15 mouse cellular contexts compared by ENCODE assay signal in the genomic region with DNA sequence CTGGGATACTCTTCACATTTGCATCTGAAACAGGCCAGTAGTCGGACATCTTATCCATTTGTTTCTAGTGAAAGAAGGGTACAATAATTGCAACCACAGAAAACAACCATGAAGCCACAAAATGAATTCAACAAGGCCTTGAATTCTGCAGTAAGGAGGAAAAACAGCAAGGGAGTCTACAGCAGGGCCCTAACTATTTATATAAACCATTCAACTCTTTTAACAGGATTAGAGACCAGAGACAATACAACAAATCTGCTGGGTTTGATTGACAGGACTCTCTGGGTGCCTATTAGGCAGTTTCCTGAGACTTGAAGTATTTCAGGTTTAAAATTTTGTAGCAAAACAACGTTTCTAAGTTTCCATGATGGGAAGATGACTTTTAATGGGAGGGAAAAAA.
"Had no signal": no experiment of that assay in that cellular context is flagged by ENCODE, and none has a peak within 500 bp of the region (broad histone marks: within the 10 kb centered on the region; RNA-seq: fewer than 3 reads in every experiment).

No protein-coding gene starts in this region.

- H3K9ac ChIP-seq: heart, embryonic 12.5 days; hindbrain, embryonic 12.5 days; hindbrain, embryonic 14.5 days; intestine, embryonic 15.5 days; limb, embryonic 12.5 days had no signal

- DNase-seq: gastrocnemius, postnatal 25 days had no signal

- H3K27me3 ChIP-seq: heart, embryonic 12.5 days; hindbrain, embryonic 12.5 days; intestine, embryonic 15.5 days; limb, embryonic 12.5 days had no signal

- H3K36me3 ChIP-seq: heart, embryonic 10.5 days; heart, embryonic 12.5 days; hindbrain, embryonic 10.5 days; hindbrain, embryonic 12.5 days; intestine, embryonic 15.5 days; limb, embryonic 10.5 days; limb, embryonic 12.5 days had no signal

- ATAC-seq: hindbrain, embryonic 16.5 days; inflammation-experienced regulatory T-cells, adult 6 months; intestine, embryonic 15.5 days; intestine, postnatal 0 days had no signal

- H3K4me2 ChIP-seq: heart, embryonic 12.5 days; hindbrain, embryonic 12.5 days; hindbrain, embryonic 14.5 days; intestine, embryonic 15.5 days; limb, embryonic 12.5 days had no signal

- H3K27ac ChIP-seq: gastrocnemius, adult 2 months; heart, embryonic 10.5 days; hindbrain, embryonic 10.5 days; hindbrain, embryonic 12.5 days; hindbrain, embryonic 14.5 days; intestine, embryonic 15.5 days; layer of hippocampus, adult 2 months; left cerebral cortex, adult 2 months; limb, embryonic 10.5 days; limb, embryonic 12.5 days had no signal

- H3K4me3 ChIP-seq: gastrocnemius, adult 2 months; heart, embryonic 10.5 days; heart, embryonic 12.5 days; hindbrain, embryonic 10.5 days; hindbrain, embryonic 12.5 days; intestine, embryonic 15.5 days; layer of hippocampus, adult 2 months; left cerebral cortex, adult 2 months; limb, embryonic 10.5 days; limb, embryonic 12.5 days had no signal

- H3K9me3 ChIP-seq: heart, embryonic 10.5 days; hindbrain, embryonic 12.5 days; intestine, embryonic 15.5 days; limb, embryonic 10.5 days had no signal

- H3K4me1 ChIP-seq: heart, embryonic 12.5 days; intestine, embryonic 15.5 days; limb, embryonic 10.5 days; limb, embryonic 12.5 days had no signal
